Mouse (Mus musculus): ENCODE measurements around the gene Dnajc6. TPM values are rescaled to one million over a fixed set of nuclear protein-coding genes. Genes with fewer than 3 reads are reported as not detected.

The Dnajc6 gene
- polyA plus RNA-seq, 1 experiment: 0.07 TPM

- Histone ChIP-seq H3K27me3 (ENCODE audit: control insufficient read depth, insufficient read depth, insufficient read length) (no peaks in the 10 kb centered on the region), H3K4me3 (no peak overlapping the region), H3K79me2 (ENCODE audit: control insufficient read depth, insufficient read depth) (no peaks in the 10 kb centered on the region), H3ac (ENCODE audit: control insufficient read depth, insufficient read length) (no peak overlapping the region), H3K4me2 (ENCODE audit: low read depth) (no peak overlapping the region), H3K36me3 (ENCODE audit: control insufficient read depth, insufficient read depth) (no peaks in the 10 kb centered on the region)
- no peak for TF ChIP-seq CEBPB (IDR thresholded peaks at IDR 0.05; ENCODE audit: insufficient read depth, poor library complexity, severe bottlenecking)
- no peak for TF ChIP-seq E2F4 (IDR thresholded peaks at IDR 0.05; ENCODE audit: insufficient read depth)
- TF ChIP-seq POLR2A (IDR thresholded peaks at IDR 0.05; ENCODE audit: insufficient read length, low read depth): no peak
- no peak for TF ChIP-seq MYOG (IDR thresholded peaks at IDR 0.05; ENCODE audit: control insufficient read depth in 1 of 3, insufficient read depth in 1 of 3, insufficient read length in 2 of 3, low read depth in 2 of 3)
- TF ChIP-seq MAX (IDR thresholded peaks at IDR 0.05; ENCODE audit: low read depth): no peak
- TF ChIP-seq SRF (IDR thresholded peaks at IDR 0.05; ENCODE audit: control insufficient read depth, insufficient read length, low read depth): no peak
- TF ChIP-seq REST (IDR thresholded peaks at IDR 0.05; ENCODE audit: insufficient read depth, insufficient read length): no peak
- no peak for TF ChIP-seq POLR2AphosphoS2 (IDR thresholded peaks at IDR 0.05; ENCODE audit: insufficient read length, low read depth)
- no peak for TF ChIP-seq MYOD1 (IDR thresholded peaks at IDR 0.05; ENCODE audit: control insufficient read depth in 1 of 3, insufficient read length in 2 of 3, low read depth in 2 of 3)
- TF ChIP-seq TCF12 (IDR thresholded peaks at IDR 0.05; ENCODE audit: insufficient read depth, poor library complexity, severe bottlenecking): no peak
- TF ChIP-seq USF1 (IDR thresholded peaks at IDR 0.05; ENCODE audit: low read depth): no peak
- TF ChIP-seq TCF3 (IDR thresholded peaks at IDR 0.05; ENCODE audit: insufficient read length, low read depth): no peak
Observed at GRCm38 (mm10) chr4:101617742-101618141, 121.3 kb downstream of the Dnajc6 start.

DNA sequence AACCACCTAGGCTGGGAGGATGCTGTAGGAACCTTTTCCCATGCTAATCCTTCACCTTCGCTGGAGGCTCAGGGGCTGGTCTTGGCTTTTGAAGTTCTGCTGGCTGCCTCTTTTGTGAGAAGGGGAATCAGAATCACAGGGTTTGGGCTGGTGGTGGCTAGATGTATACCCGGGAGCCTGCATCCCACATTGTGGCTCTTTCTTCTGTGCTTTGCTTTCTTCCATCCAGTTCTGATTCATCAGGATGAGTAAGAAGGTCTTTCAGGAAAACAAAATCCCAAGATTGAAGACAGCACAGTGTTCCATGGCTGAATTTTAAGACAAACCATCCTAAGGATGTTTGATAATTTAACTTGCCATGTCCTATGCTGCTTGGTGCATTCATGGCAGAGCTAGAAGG is 123.8 kb downstream of the Dnajc6 start:
- no peak for TF ChIP-seq E2F4 (IDR thresholded peaks at IDR 0.05; ENCODE audit: insufficient read depth)
- H3K27me3 ChIP-seq (ENCODE audit: control insufficient read depth, insufficient read depth, insufficient read length): no peaks in the 10 kb centered on the region
- H3K36me3 ChIP-seq (ENCODE audit: control insufficient read depth, insufficient read depth): no peaks in the 10 kb centered on the region
- no peak overlapping the region for H3K4me3 ChIP-seq
- H3K79me2 ChIP-seq (ENCODE audit: control insufficient read depth, insufficient read depth): no peaks in the 10 kb centered on the region
- H3ac ChIP-seq (ENCODE audit: control insufficient read depth, insufficient read length): no peak overlapping the region
- no peak overlapping the region for H3K4me2 ChIP-seq (ENCODE audit: low read depth)

DNA sequence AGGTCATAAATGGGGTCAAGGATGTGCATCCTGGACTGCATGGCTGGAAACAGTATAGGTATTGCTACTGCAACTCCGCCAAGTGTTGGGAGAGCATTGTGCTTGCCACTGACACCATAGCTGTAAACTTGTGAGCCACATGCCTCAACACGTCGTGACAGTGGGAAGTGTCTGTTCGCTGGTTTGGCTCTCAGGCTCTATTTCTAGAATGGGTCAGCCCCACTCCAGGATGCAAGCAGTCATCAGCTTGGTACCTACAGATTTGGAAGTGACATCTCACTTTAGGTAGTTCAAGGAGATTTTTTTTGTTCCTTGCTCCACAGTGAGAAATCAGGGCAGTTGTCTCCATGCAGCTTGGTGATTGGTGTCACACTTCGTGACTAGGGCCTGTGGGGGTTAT is 124.8 kb downstream of the Dnajc6 start:
- Histone ChIP-seq H3K27me3 (ENCODE audit: control insufficient read depth, insufficient read depth, insufficient read length) (no peaks in the 10 kb centered on the region), H3K4me2 (ENCODE audit: low read depth) (no peak overlapping the region), H3K36me3 (ENCODE audit: control insufficient read depth, insufficient read depth) (no peaks in the 10 kb centered on the region), H3ac (ENCODE audit: control insufficient read depth, insufficient read length) (no peak overlapping the region), H3K79me2 (ENCODE audit: control insufficient read depth, insufficient read depth) (no peaks in the 10 kb centered on the region), H3K4me3 (no peak overlapping the region)
- no peak for TF ChIP-seq TCF3 (IDR thresholded peaks at IDR 0.05; ENCODE audit: insufficient read length, low read depth)
- TF ChIP-seq POLR2A (IDR thresholded peaks at IDR 0.05; ENCODE audit: insufficient read length, low read depth): no peak

- Histone ChIP-seq H3ac (ENCODE audit: control insufficient read depth, insufficient read length) (no peak overlapping the region), H3K27me3 (ENCODE audit: control insufficient read depth, insufficient read depth, insufficient read length) (no peaks in the 10 kb centered on the region), H3K4me3 (no peak overlapping the region), H3K79me2 (ENCODE audit: control insufficient read depth, insufficient read depth) (no peaks in the 10 kb centered on the region), H3K4me2 (ENCODE audit: low read depth) (no peak overlapping the region), H3K36me3 (ENCODE audit: control insufficient read depth, insufficient read depth) (no peaks in the 10 kb centered on the region)
- no peak for TF ChIP-seq SRF (IDR thresholded peaks at IDR 0.05; ENCODE audit: control insufficient read depth, insufficient read length, low read depth)
- no peak for TF ChIP-seq TCF3 (IDR thresholded peaks at IDR 0.05; ENCODE audit: insufficient read length, low read depth)
- TF ChIP-seq CEBPB (IDR thresholded peaks at IDR 0.05; ENCODE audit: insufficient read depth, poor library complexity, severe bottlenecking): no peak
Observed at GRCm38 (mm10) chr4:101625278-101625677, 128.8 kb downstream of the Dnajc6 start.

DNA sequence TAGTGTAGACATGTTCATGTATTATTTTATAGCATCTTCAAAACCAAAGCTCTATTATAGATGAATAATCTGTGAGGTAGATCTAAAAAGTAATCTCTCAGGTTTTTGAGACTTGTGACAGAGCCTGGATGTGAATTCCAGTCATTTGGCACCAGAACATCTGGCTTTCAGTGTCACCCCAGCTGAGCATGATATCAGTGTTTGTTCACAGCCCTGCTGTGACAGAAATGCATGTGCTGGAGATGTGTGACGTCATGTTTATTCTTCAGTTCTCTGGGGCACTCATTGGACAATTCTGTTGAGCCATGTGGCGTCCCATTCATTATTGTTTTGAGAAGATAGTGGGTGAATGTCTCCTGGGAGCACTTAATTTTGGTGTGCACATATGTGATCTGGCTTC is 139.1 kb downstream of the Dnajc6 start:
- Histone ChIP-seq H3K36me3 (ENCODE audit: control insufficient read depth, insufficient read depth) (no peaks in the 10 kb centered on the region), H3K4me3 (no peak overlapping the region), H3K27me3 (ENCODE audit: control insufficient read depth, insufficient read depth, insufficient read length) (peaks cover 4% of the 10 kb centered on the region), H3K79me2 (ENCODE audit: control insufficient read depth, insufficient read depth) (no peaks in the 10 kb centered on the region), H3ac (ENCODE audit: control insufficient read depth, insufficient read length) (no peak overlapping the region), H3K4me2 (ENCODE audit: low read depth) (no peak overlapping the region)
- TF ChIP-seq TCF3 (IDR thresholded peaks at IDR 0.05; ENCODE audit: insufficient read length, low read depth) (no peak), REST (IDR thresholded peaks at IDR 0.05; ENCODE audit: insufficient read depth, insufficient read length) (no peak), POLR2A (IDR thresholded peaks at IDR 0.05; ENCODE audit: insufficient read length, low read depth) (no peak), CEBPB (IDR thresholded peaks at IDR 0.05; ENCODE audit: insufficient read depth, poor library complexity, severe bottlenecking) (no peak), MYOG (IDR thresholded peaks at IDR 0.05; ENCODE audit: control insufficient read depth in 1 of 3, insufficient read depth in 1 of 3, insufficient read length in 2 of 3, low read depth in 2 of 3) (no peak), POLR2AphosphoS2 (IDR thresholded peaks at IDR 0.05; ENCODE audit: insufficient read length, low read depth) (no peak), MAX (IDR thresholded peaks at IDR 0.05; ENCODE audit: low read depth) (no peak), USF1 (IDR thresholded peaks at IDR 0.05; ENCODE audit: low read depth) (no peak), E2F4 (IDR thresholded peaks at IDR 0.05; ENCODE audit: insufficient read depth) (no peak), TCF12 (IDR thresholded peaks at IDR 0.05; ENCODE audit: insufficient read depth, poor library complexity, severe bottlenecking) (no peak), MYOD1 (IDR thresholded peaks at IDR 0.05; ENCODE audit: control insufficient read depth in 1 of 3, insufficient read length in 2 of 3, low read depth in 2 of 3) (no peak), SRF (IDR thresholded peaks at IDR 0.05; ENCODE audit: control insufficient read depth, insufficient read length, low read depth) (no peak)

DNA sequence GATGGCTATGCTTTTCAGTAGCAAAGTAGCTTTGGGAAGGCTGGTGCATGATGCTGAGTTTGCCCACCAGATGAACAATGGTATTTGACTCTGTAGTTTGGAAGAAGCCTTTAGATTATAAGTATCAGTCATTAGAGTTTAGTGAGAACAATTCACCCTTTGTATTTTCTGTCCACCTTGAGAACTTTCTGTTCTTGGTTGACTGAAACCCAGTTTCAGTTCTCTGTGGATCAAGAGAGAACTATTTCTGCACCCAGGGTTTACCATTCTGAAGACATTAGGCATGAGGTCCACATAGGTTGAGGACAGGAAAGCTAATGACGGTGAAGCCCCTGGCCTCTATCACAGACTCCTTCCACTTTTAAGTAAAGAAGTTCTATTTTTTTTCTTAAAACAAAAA is 141.0 kb downstream of the Dnajc6 start:
- H3ac ChIP-seq (ENCODE audit: control insufficient read depth, insufficient read length): no peak overlapping the region
- no peaks in the 10 kb centered on the region for H3K36me3 ChIP-seq (ENCODE audit: control insufficient read depth, insufficient read depth)
- TF ChIP-seq REST (IDR thresholded peaks at IDR 0.05; ENCODE audit: insufficient read depth, insufficient read length): no peak
- TF ChIP-seq MAX (IDR thresholded peaks at IDR 0.05; ENCODE audit: low read depth): no peak
- no peak for TF ChIP-seq E2F4 (IDR thresholded peaks at IDR 0.05; ENCODE audit: insufficient read depth)
- TF ChIP-seq TCF3 (IDR thresholded peaks at IDR 0.05; ENCODE audit: insufficient read length, low read depth): no peak
- TF ChIP-seq MYOG (IDR thresholded peaks at IDR 0.05; ENCODE audit: control insufficient read depth in 1 of 3, insufficient read depth in 1 of 3, insufficient read length in 2 of 3, low read depth in 2 of 3): no peak
- no peak for TF ChIP-seq POLR2A (IDR thresholded peaks at IDR 0.05; ENCODE audit: insufficient read length, low read depth)
- TF ChIP-seq USF1 (IDR thresholded peaks at IDR 0.05; ENCODE audit: low read depth): no peak
- TF ChIP-seq SRF (IDR thresholded peaks at IDR 0.05; ENCODE audit: control insufficient read depth, insufficient read length, low read depth): no peak
- TF ChIP-seq POLR2AphosphoS2 (IDR thresholded peaks at IDR 0.05; ENCODE audit: insufficient read length, low read depth): no peak
- no peak for TF ChIP-seq TCF12 (IDR thresholded peaks at IDR 0.05; ENCODE audit: insufficient read depth, poor library complexity, severe bottlenecking)
- TF ChIP-seq MYOD1 (IDR thresholded peaks at IDR 0.05; ENCODE audit: control insufficient read depth in 1 of 3, insufficient read length in 2 of 3, low read depth in 2 of 3): no peak
- no peak for TF ChIP-seq CEBPB (IDR thresholded peaks at IDR 0.05; ENCODE audit: insufficient read depth, poor library complexity, severe bottlenecking)

More for the DNA sequence above, 141.0 kb downstream of the Dnajc6 start:
- Histone ChIP-seq H3K4me3 (no peak overlapping the region), H3K79me2 (ENCODE audit: control insufficient read depth, insufficient read depth) (no peaks in the 10 kb centered on the region), H3K27me3 (ENCODE audit: control insufficient read depth, insufficient read depth, insufficient read length) (peaks cover 4% of the 10 kb centered on the region), H3K4me2 (ENCODE audit: low read depth) (no peak overlapping the region)

All from myocyte (in vitro differentiated cells).